Mouse (Mus musculus): ENCODE data around the gene Anxa11.
"Not testable (repeated sequence)": the region's sequence is repeated elsewhere in the genome, so short reads cannot be mapped to it uniquely, and the experiment has no call there.

Gene Anxa11

DNA sequence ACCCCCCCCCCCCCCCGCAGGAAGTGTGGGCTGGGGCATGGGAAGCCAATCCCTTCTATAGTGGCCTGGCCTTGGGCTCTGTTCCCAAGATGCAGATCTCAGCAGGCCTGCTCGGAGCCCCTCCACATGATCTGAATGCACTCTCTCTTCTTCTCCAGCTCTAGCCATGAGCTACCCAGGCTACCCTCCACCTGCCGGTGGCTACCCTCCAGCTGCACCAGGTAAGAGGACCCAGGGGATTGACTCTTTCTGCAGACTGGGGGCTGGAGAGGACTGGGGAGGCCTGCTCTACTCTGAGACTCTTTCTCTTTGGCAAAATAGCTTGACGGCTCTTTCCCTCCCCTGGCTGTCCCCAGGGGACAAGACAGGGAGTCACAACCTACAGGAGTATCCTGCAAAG is 26.8 kb downstream of the Anxa11 start:
- DNase-seq (ENCODE audit: low spot score in 2 of 2), result no peak

DNA sequence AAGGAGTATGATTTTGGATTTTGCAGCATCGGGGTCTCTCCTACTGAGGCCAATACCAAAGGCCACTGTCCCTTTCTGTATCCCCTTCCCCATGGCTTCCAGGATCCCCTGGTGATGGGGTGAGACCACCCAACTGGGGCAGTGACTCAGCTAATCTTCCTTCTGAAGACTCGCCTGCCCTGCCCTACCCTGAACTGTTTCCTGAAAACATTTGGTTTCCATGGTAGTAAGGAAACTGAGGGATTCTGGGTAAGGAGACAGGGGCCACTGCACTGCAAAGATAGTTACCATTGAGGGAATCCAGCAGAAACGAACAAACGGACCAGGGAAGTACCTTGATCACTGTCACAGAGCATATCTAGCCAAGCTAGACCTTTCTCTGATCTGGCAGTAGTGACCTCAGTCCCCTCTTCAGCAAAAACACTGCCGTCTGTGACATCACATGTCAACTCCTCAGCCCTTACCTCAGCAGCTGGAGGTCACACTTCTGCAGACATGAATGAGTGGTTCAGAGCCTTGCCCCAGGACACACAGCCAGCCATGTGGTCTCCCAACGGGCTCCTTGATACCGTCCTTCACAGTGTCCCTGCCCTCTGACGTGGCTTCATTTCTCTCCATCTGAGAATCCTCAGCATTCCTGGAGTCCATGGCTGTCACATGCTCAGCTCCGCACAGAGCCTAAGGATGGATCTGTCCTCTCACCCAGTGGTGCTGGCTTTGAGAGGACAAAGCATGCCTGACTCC is 27.4 kb downstream of the Anxa11 start:
- no peak for DNase-seq (ENCODE audit: low spot score in 2 of 2)

DNA sequence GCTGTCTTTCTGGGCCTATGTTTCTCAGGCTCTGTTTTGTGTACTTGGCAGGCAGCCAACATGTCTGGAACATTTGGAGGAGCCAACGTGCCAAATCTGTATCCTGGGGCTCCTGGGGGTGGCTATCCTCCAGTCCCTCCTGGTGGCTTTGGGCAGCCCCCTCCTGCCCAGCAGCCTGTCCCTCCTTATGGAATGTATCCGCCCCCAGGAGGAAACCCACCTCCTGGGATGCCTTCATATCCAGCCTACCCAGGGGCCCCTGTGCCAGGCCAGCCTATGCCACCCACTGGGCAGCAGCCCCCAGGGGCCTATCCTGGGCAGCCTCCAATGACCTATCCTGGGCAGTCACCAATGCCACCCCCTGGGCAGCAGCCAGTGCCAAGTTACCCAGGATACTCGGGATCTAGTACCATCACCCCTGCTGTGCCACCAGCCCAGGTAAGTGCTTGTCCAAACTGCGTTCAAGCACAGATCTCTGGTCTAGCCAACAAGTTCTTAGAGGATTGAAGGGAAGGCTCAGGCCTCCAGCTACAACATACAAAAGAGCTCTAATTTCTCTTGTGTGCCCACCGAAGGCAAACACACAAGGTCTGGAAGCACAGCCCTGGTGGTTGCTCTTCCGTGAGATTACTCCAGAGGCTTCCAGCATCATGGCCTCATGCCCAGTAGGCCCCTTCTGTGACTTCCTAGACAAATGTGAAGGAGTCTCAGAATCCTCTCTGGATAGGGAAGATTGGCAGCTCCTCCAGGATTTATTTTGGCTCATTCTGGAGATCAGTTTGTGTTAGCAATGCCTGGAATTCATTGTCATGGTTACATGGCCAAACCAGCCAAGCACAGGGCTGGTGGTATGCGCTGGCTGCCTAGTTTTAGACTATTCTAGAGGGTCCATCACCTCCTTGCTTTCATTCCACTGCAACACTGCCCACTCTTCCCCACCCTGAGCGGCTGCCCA is 30.8 kb downstream of the Anxa11 start:
- DNase-seq (ENCODE audit: low spot score in 2 of 2), result no peak

DNA sequence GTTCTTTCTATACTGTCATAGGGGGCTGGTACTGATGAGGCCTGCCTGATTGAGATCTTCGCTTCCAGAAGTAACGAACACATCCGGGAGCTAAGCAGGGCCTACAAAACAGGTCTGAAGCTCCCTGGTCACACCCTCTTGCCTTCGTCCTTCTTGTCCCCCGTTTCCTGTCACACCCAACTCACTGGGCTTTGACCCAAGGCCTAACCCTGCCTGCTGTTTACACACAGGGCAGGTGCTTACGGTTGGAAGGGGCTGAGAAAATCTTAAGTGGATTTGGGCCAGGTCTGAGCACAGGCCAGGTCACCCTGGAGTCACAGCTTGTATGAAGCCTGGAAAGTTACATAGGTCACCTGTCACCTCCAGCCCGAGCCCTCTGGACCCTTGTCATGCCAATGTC is 34.7 kb downstream of the Anxa11 start:
- not testable (repeated sequence) for DNase-seq (ENCODE audit: low spot score in 2 of 2)

DNA sequence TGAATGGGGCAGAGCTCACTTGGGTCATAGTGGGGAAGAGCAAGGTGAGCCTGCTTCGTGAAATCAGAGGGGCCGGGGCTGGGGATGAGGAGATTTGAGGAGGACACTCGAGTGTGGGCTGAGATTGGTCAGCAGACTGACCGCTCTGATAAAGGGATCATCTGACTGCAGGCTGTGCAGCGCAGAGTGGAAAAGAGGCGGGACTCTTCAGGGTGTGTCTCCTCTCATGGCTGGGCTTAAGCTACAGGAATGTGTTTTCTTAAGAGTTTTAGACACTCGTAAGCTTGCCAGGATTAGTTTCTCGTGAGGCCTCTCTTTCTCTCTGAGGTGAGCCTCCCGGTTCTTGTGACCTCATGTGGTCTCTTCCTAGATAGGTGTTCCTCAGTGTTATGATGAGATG is 39.8 kb downstream of the Anxa11 start:
- not testable (repeated sequence) for DNase-seq (ENCODE audit: low spot score in 2 of 2)

DNA sequence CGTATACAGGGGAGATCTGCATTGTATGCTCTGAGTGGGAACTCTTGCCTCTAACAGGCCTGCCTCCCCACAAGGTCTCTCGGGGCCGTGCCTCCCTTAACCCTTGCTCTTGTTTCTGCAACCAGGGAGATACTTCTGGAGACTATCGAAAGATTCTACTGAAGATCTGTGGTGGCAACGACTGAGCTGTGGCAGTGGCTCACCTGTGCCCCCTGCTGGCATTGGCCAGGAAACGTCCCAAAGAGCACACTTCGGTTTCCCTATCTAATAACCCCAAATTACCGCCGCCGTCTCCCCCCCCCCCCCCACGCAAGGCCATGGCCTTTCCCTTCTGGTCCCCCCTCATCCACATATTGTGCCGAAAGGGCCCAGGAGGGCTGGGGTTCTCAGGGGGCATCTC is 43.9 kb downstream of the Anxa11 start:
- DNase-seq (ENCODE audit: low spot score in 2 of 2), result not testable (repeated sequence)

DNA sequence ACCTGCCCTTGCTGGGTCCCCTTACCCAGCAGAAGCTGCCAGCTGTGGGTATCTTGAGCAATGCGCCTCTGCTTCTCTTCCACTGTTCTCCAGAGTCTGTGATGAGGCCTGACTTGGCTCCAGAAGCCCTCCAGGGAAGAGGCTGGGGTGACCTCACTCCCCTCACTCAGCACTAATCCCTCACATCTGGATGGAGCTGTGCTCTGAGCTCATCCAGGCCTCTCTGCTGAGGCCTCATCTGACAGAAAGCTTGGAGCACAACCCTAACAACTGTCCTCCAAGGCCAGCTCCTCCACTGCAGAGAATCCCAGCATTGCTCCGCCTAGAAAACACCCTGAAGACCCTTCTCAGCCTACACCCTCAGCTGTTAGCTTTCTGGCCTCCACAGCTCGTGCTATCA is 52.6 kb downstream of the Anxa11 start:
- DNase-seq (ENCODE audit: low spot score in 2 of 2), result not testable (repeated sequence)

DNA sequence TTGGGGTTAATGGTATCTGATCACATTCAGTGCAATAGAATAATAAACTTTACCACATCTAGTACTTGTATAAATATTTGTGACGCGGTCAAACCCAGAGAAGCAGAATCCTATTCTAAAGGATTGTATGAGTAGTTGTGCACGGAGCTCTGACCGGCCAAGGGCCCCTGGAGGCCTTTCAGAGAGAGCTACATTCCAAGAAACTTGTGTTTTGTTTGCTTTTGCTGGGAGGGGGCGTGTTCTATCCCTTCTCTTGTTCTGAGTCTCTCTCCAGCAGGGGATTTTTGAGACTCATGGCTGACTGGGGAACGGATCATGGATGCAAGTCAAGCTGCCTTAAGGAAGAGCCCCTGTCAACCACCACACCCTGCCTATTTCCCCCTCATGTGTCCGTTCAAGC is 53.7 kb downstream of the Anxa11 start:
- not testable (repeated sequence) for DNase-seq (ENCODE audit: low spot score in 2 of 2)

DNA sequence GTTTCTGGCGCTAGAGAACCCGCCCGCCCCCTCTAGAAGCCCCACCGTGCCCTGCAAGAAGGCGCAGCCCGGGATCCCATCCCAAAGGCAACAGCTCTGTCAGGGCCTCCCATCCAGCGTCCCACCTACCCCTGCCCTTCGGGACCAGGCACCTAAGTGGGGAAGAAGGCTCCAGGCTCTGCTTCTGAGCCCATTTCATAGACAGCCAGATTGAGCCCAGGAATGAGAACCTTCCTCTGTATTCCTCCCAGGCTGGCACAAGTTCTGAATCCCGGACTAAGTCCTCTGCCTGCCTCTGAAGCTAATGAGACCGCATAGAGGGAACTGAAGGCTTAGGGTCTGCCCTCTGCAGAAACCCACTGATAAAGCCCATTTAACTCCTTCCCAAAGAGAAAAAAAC is 61.0 kb downstream of the Anxa11 start, which contains the start of gene Plac9a:
Gene Plac9a, minus strand, starts transcription at position 101 of the 400 bp plus-strand sequence.
- DNase-seq (ENCODE audit: low spot score in 2 of 2), result not testable (repeated sequence)

DNA sequence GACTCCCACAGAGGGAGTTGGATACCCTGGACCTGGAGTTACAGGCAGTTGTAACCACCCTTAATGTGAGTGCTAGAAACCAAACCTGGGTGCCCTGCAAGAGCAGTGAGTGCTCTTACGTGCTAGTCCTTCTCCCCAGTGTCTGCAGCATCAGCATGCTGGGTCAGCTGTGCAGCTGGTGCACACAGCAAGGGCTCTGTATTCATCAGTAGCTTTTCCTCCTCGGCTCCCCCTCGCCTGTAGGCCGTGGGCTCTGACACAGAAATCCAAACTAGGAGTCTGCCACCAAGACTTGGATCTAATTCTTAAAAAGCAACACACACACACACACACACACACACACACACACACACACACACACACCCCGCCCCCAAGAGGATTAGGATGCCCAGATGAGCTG is 63.3 kb downstream of the Anxa11 start:
- DNase-seq (ENCODE audit: low spot score in 2 of 2), result not testable (repeated sequence)

DNA sequence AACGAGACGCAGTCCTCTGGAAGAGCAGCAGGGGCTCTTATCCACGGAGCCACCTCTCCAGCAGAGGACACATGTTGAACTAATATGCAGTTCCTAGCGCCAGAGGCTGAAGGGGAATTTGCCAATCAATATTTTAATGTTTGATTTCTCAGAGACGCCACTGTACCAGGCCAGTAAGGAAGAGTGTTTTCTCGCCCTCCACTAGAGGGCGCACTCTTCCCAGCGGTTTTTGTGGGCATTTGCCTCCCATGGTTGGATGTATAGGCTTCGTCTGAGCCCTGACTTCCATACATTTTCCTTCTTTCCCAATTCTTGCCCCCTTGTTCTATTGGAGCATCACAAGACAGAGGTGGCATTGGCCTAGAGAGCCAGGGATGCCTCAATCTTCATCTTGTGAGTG is 65.3 kb downstream of the Anxa11 start:
- not testable (repeated sequence) for DNase-seq (ENCODE audit: low spot score in 2 of 2)

DNA sequence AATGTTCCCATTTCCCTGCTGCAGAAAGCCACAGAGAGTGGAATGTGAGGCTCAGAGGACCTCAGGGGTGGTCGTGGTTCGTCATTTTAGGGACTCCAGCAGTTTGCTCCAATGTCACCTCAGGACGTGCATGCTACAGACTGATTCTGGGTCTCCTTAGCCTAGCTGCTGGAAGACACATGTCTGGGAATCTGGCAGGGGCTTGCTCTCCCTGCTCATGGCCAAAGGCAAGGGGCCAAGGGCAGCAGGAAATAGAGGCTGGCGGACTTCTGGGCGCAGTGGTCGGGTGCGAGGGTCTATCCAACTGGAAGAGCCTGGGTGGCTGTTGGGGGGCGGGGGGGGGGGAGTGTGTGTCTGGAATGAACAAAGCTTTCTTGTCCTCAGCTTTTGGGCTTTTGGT is 67.0 kb downstream of the Anxa11 start:
- DNase-seq (ENCODE audit: low spot score in 2 of 2), result not testable (repeated sequence)

DNA sequence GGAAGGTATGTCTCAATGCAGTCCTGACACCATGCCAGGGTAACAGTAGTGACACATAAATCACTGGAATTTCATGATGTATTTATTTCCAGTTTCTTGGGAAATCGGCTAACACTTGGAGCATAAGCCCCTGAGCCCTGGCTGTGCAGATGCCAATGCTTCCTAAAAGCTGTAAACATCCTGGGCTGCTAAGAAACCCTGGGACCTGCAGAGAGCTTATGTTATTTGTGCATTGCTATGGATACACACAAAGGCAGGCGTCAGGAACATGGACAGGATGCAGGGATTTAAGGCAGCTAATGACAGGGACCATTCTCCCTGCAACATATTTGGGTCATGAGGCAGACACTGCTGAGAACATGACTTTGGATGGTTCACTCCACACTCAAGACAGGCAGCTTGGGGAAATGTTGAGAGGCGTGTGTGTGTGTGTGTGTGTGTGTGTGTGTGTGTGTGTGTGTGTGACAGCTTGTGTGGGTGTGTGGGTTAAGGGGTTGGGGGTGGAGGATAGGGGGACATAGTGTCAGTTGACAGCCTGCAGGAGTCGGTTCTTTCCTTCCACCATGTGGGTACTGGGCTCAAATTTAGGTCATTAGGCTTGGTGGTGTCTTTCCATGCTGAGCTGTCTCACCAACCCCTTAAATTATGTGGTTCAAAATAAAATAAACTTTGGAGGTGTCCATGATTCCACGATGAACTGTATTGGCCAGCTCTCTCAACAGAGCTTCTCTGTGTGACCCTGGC is 76.6 kb downstream of the Anxa11 start:
- not testable (repeated sequence) for DNase-seq (ENCODE audit: low spot score in 2 of 2)

DNA sequence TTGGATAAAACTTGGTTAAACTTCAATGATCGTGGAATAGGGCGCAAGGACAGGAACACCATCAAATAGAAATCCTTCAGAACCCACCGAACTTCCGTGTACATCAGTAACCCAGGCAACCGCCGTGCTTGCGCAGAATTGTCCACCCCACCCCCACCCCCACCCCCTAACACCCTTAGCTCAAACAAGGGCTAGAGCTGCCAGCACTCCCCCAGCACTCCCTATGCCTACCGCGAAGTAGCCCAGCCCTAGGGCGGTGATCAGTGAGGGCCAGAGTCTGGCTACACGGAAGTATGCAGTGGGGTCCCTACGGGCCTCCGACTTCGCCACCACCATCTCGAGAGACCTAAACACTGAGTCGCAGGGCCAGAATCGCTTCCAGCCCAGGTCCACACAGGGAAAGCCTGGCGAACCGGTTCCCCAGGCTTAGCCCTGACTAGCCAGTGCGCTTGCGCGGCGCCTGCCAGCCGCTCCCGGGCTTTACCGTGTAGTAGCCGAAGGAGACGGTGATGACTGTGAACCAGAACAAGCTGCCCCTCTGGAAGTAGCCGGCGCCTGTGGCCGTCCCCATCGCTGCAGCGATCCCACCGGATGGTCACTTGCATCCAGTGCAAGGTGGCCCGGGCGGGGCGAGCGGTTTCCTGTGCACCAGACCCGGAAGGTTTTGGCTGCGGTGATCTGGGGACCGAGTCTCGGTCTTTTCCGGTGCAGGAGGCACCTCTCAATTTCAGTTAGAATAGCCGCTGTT is 85.0 kb downstream of the Anxa11 start:
- DNase-seq (ENCODE audit: low spot score in 2 of 2), result not testable (repeated sequence)

DNA sequence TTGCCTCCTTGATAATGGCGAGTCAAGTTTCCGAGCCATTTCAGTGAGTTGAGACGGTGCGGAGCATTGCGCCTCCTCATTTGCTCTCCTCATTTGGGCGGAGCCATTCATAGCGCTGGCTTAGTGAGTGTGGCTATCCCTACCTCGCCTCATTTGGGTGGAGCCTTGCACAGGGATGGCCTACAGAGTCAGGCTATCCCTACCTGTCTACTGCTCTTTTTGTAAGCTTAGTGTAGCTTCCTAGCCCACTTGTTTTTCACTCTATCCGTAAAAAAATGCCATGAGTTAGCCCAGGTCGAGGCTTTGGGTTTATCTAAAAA is 85.6 kb downstream of the Anxa11 start, which contains the start of gene Tmem254a:
Gene Tmem254a, minus strand, starts transcription at position 111 of the 320 bp plus-strand sequence.
- DNase-seq (ENCODE audit: low spot score in 2 of 2), result not testable (repeated sequence)

Measured in spleen, postnatal 14 days (tissue).